Mouse (Mus musculus) NIH3T3 (cell line): Measurements from ENCODE around the gene Txnrd1.

Experiments used
- DNase-seq: peaks from one replicate; pipeline ENCODE4 v3.0.0-alpha.2; 2012; ENCODE audit warnings: low read depth

Gene Txnrd1

GRCm38 (mm10) chr10:82833926-82834325 lies at the start of gene Txnrd1:
Txnrd1 (plus strand) TSS chr10:82833951.
- no peak for DNase-seq

- no peak for DNase-seq
Observed at GRCm38 (mm10) chr10:82789181-82789580, 44.6 kb upstream of the Txnrd1 start.

- peak; percentile 59 for DNase-seq
Observed at GRCm38 (mm10) chr10:82790504-82790903, 43.2 kb upstream of the Txnrd1 start.

GRCm38 (mm10) chr10:82791713-82792112 lies 42.0 kb upstream of the Txnrd1 start:
- DNase-seq, result no peak

GRCm38 (mm10) chr10:82792311-82792710 lies 41.4 kb upstream of the Txnrd1 start:
- DNase-seq, result no peak

GRCm38 (mm10) chr10:82795071-82795731 lies 38.5 kb upstream of the Txnrd1 start:
- DNase-seq, result peak; percentile 92

GRCm38 (mm10) chr10:82795767-82796166 lies 38.0 kb upstream of the Txnrd1 start:
- DNase-seq, result peak; percentile 56

- DNase-seq, result no peak
Observed at GRCm38 (mm10) chr10:82796471-82797118, 37.2 kb upstream of the Txnrd1 start.

GRCm38 (mm10) chr10:82797119-82797491 lies 36.6 kb upstream of the Txnrd1 start:
- DNase-seq, result no peak

- DNase-seq, result no peak
Observed at GRCm38 (mm10) chr10:82798312-82798933, 35.3 kb upstream of the Txnrd1 start.

- no peak for DNase-seq
Observed at GRCm38 (mm10) chr10:82800094-82800493, 33.7 kb upstream of the Txnrd1 start.

GRCm38 (mm10) chr10:82804396-82804795 lies 29.4 kb upstream of the Txnrd1 start:
- DNase-seq, result peak; percentile 49

GRCm38 (mm10) chr10:82805111-82805510 lies 28.6 kb upstream of the Txnrd1 start:
- no peak for DNase-seq

- no peak for DNase-seq
Observed at GRCm38 (mm10) chr10:82806414-82806813, 27.3 kb upstream of the Txnrd1 start.

- DNase-seq, result no peak
Observed at GRCm38 (mm10) chr10:82807238-82807637, 26.5 kb upstream of the Txnrd1 start.

GRCm38 (mm10) chr10:82808155-82808554 lies 25.6 kb upstream of the Txnrd1 start:
- DNase-seq, result no peak

GRCm38 (mm10) chr10:82808891-82809290 lies 24.9 kb upstream of the Txnrd1 start:
- DNase-seq, result no peak

GRCm38 (mm10) chr10:82809352-82809751 lies 24.4 kb upstream of the Txnrd1 start:
- no peak for DNase-seq

GRCm38 (mm10) chr10:82811855-82812431 lies 21.8 kb upstream of the Txnrd1 start:
- DNase-seq, result peak; percentile 50

GRCm38 (mm10) chr10:82814096-82814970 lies 19.4 kb upstream of the Txnrd1 start:
- DNase-seq, result peak; percentile 62

- peak; percentile 45 for DNase-seq
Observed at GRCm38 (mm10) chr10:82816441-82816840, 17.3 kb upstream of the Txnrd1 start.

- no peak for DNase-seq
Observed at GRCm38 (mm10) chr10:82817514-82817913, 16.2 kb upstream of the Txnrd1 start.
